ENCODE assay signal across 8 mouse cellular contexts in genomic region chr15:27782383-27783036, GRCm38 (mm10).
A peak's percentile ranks its signal among the peaks of the same experiment; 100 is the strongest.
DNase-seq lines count a peak whose midpoint lies in the region; ATAC-seq lines count a peak whose summit lies in the region.

No protein-coding gene starts in this region.

- no peak overlapping the region for H3K4me3 ChIP-seq in forebrain, embryonic 10.5 days
- H3K4me3 ChIP-seq in hindbrain, embryonic 13.5 days: no peak overlapping the region
- H3K4me3 ChIP-seq in limb, embryonic 15.5 days: no peak overlapping the region
- no peak overlapping the region for H3K4me3 ChIP-seq in stomach, embryonic 16.5 days (replicated peaks; ENCODE audit: low read length)

- H3K9ac ChIP-seq in hindbrain, embryonic 13.5 days: 0 out of 2 replicates have a peak overlapping the region, but pooled peaks have one; percentile 15
- no peak overlapping the region for H3K9ac ChIP-seq in limb, embryonic 15.5 days
- no peak overlapping the region for H3K9ac ChIP-seq in stomach, embryonic 16.5 days (ENCODE audit: low read length)

- H3K27me3 ChIP-seq in forebrain, embryonic 10.5 days (ENCODE audit: poor library complexity, severe bottlenecking): no peaks in the 10 kb centered on the region
- no peaks in the 10 kb centered on the region for H3K27me3 ChIP-seq in hindbrain, embryonic 13.5 days
- H3K27me3 ChIP-seq in limb, embryonic 15.5 days: no peaks in the 10 kb centered on the region
- no peaks in the 10 kb centered on the region for H3K27me3 ChIP-seq in stomach, embryonic 16.5 days (ENCODE audit: control insufficient read depth, insufficient read depth, low read length)

- 0 out of 2 replicates have a peak, but pooled peaks cover 3% of the 10 kb centered on the region for H3K36me3 ChIP-seq in forebrain, embryonic 10.5 days (replicated peaks)
- H3K36me3 ChIP-seq in hindbrain, embryonic 13.5 days: no peaks in the 10 kb centered on the region
- H3K36me3 ChIP-seq in limb, embryonic 15.5 days: no peaks in the 10 kb centered on the region
- no peaks in the 10 kb centered on the region for H3K36me3 ChIP-seq in stomach, embryonic 16.5 days (ENCODE audit: control insufficient read depth, insufficient read depth, low read length)

- peak overlapping the region; percentile 89 for H3K27ac ChIP-seq in forebrain, embryonic 10.5 days
- H3K27ac ChIP-seq in hindbrain, embryonic 13.5 days: peak overlapping the region; percentile 92
- H3K27ac ChIP-seq in limb, embryonic 15.5 days: peak overlapping the region; percentile 92
- peak overlapping the region; percentile 92 for H3K27ac ChIP-seq in stomach, embryonic 16.5 days (ENCODE audit: low read length)

- DNase-seq in adrenal gland, adult 2 months: peak; percentile 49
- no peak for DNase-seq in adrenal gland, postnatal 4 days (ENCODE audit: low spot score in 2 of 2)
- DNase-seq in forebrain, embryonic 10.5 days (ENCODE audit: extremely low spot score, low spot score): no peak
- no peak for DNase-seq in urinary bladder, adult 2 months (ENCODE audit: low spot score)
- DNase-seq in left cerebral cortex, adult 11 months (ENCODE audit: low spot score): no peak

- 72% methylated on average over 15 of the region's 15 CpGs for WGBS in forebrain, embryonic 10.5 days
- 33% methylated on average over 15 of the region's 15 CpGs for WGBS in hindbrain, embryonic 13.5 days
- 12% methylated on average over 15 of the region's 15 CpGs for WGBS in limb, embryonic 15.5 days
- 45% methylated on average over 15 of the region's 15 CpGs for WGBS in stomach, embryonic 16.5 days

- ATAC-seq in hindbrain, embryonic 13.5 days (ENCODE audit: low FRiP score): peak; percentile 74
- peak; percentile 84 for ATAC-seq in limb, embryonic 15.5 days (ENCODE audit: insufficient number of reproducible peaks, low FRiP score, low TSS enrichment, low read depth)
- peak; percentile 65; the same call in 1 of the 2 replicates for ATAC-seq in stomach, embryonic 16.5 days (ENCODE audit: insufficient read depth, low FRiP score)

- 0 out of 2 replicates have a peak overlapping the region, but pooled peaks have one; percentile 15 for H3K4me2 ChIP-seq in hindbrain, embryonic 13.5 days
- peak overlapping the region; percentile 20 for H3K4me2 ChIP-seq in limb, embryonic 15.5 days
- H3K4me2 ChIP-seq in stomach, embryonic 16.5 days (ENCODE audit: low read depth, low read length): no peak overlapping the region

- H3K4me1 ChIP-seq in forebrain, embryonic 10.5 days: peaks cover 100% of the 10 kb centered on the region
- peaks cover 99% of the 10 kb centered on the region for H3K4me1 ChIP-seq in hindbrain, embryonic 13.5 days (replicated peaks)
- H3K4me1 ChIP-seq in limb, embryonic 15.5 days: peaks cover 94% of the 10 kb centered on the region
- H3K4me1 ChIP-seq in stomach, embryonic 16.5 days (ENCODE audit: control insufficient read depth, insufficient read depth, low read length): peaks cover 71% of the 10 kb centered on the region

- no peaks in the 10 kb centered on the region for H3K9me3 ChIP-seq in forebrain, embryonic 10.5 days
- no peaks in the 10 kb centered on the region for H3K9me3 ChIP-seq in hindbrain, embryonic 13.5 days
- no peaks in the 10 kb centered on the region for H3K9me3 ChIP-seq in limb, embryonic 15.5 days
- H3K9me3 ChIP-seq in stomach, embryonic 16.5 days (replicated peaks; ENCODE audit: control insufficient read depth, low read length): no peaks in the 10 kb centered on the region
